Mouse (Mus musculus): ENCODE results near the gene Oprd1.

Oprd1 gene

GRCm38 (mm10) chr4:132080492-132080983, 63.7 kb downstream of the Oprd1 start:
- in situ Hi-C loops (cut with MboI, MseI) = loop anchor here in 1 of 2 experiments (5.0 kb wide), 1 partner anchor 108 kb away; no protein-coding TSS in a partner anchor

GRCm38 (mm10) chr4:132079555-132080275, 64.6 kb downstream of the Oprd1 start:
- in situ Hi-C loops (cut with MboI, MseI) = loop anchor here (5.0 to 10.0 kb wide), 4 partner anchors 97 to 1165 kb away; partner anchors contain the start of genes Laptm5 (in 1 of the 2) and Tmem200b (in 1 of the 2)

- in situ Hi-C loops (cut with MboI, MseI) = loop anchor here in 1 of 2 experiments (5.0 to 10.0 kb wide), 3 partner anchors 96 to 1164 kb away; partner anchors contain the start of genes Laptm5 and Tmem200b
Measured at GRCm38 (mm10) chr4:132078296-132078714, 66.0 kb downstream of the Oprd1 start.

DNA sequence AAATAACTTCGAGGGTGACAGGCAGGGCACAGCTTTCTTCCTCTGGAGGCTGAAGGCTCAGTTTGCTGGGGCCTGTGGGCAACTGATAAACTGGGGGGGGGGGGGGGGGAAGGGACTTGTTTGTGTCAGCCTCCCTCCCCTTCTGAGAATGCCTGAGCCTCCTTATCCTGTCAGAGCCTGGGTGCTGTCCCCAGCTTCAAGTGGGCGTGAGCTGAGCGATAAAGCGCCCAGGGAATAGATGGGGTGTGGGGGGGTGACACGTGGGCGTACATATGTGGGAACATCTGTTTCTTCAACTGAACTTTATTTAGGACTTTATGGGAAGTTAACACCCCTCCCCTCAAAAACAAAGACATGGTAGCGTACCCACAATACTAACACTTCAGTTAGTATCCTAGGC, 66.8 kb downstream of the Oprd1 start:
- in situ Hi-C loops (cut with MboI, MseI) = loop anchor here in 1 of 2 experiments (5.0 to 10.0 kb wide), 3 partner anchors 95 to 1163 kb away; partner anchors contain the start of genes Laptm5 and Tmem200b

DNA sequence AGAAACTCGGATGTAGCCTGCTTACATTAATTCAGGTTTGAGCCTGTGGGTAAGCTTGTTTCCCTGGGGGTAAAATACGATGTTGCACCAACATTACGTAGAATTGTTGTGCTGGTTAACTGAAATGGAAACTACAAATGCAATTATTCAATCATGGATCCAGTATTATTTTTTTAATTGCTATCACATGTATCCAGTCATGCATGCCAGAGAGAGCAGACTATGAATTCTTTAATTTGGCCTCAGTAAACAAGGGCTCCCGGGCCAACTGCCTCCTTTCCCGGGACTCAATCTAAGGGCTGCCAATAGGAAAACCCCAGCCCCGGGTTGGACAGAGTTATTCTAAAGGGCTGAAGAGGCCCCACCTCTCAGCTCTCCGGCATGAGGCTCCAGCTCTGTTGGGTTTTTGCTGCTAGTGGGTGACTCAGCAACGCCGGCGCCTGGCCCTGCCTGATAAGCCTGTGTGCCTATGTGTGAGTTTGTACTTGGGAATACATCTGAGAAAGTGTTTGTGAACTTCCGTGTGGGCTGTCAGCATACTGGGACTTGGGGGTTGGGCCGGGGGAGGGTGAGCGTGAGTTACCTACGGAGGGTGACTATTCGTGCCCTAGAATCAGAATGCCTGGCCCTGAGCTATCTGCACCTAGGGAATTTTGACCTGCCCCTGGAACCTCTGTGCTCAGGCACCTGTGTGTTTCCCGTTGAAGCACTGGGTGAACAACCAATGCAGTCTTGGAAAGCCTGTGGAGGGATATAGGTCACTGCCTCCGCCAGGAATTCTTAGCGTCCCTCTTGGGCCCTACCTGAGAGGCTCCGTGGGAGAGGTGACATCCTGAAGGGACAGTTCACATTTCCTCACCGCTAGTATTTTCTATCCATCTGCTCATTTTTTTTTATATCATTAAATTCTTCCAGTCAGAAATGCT, 67.5 kb downstream of the Oprd1 start:
- in situ Hi-C loops (cut with MboI, MseI) = loop anchor here in 1 of 2 experiments (5.0 to 10.0 kb wide), 3 partner anchors 94 to 1162 kb away; partner anchors contain the start of genes Laptm5 and Tmem200b

GRCm38 (mm10) chr4:132075796-132076195, 68.5 kb downstream of the Oprd1 start:
- in situ Hi-C loops (cut with MboI, MseI) = loop anchor here in 1 of 2 experiments (5.0 to 10.0 kb wide), 3 partner anchors 93 to 1161 kb away; partner anchors contain the start of genes Laptm5 and Tmem200b

- in situ Hi-C loops (cut with MboI, MseI) = loop anchor here (5.0 to 25.0 kb wide), 4 partner anchors 93 to 1163 kb away; partner anchors contain the start of genes Laptm5 (in 2 of the 2) and Tmem200b (in 1 of the 2)
Measured at GRCm38 (mm10) chr4:132074933-132075769, 69.1 kb downstream of the Oprd1 start, which contains the start of gene Epb41. TSS of gene Epb41 (minus strand) at chr4:132075321.

GRCm38 (mm10) chr4:132074077-132074932, 70.0 kb downstream of the Oprd1 start, which contains the start of gene Gm10300:
TSS of gene Gm10300 (plus strand) at chr4:132074697.
- in situ Hi-C loops (cut with MboI, MseI) = loop anchor here (10.0 to 25.0 kb wide), 2 partner anchors 1160 to 1162 kb away; partner anchors contain the start of gene Laptm5 (in 2 of the 2)

DNA sequence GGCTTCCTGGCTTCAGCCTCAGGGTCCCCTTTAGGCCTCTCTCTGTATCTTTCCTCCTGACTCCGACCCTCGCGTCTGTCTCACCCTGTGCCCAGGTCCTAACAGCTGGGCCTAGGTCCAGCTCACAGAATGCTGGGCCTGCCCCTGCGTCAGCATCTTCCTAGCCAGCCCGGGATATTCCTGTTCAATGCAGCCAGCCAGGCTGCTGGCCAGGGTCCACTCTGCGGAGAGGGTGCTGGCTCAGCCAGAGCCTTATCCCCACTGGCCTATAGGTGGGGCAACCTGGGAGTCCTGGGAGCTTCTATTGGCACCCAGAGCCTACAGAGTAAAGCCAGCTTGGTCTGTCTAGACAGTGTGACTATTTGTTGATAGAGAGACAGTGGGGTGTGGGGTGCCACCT, 71.3 kb downstream of the Oprd1 start:
- in situ Hi-C loops (cut with MboI, MseI) = loop anchor here (10.0 to 25.0 kb wide), 2 partner anchors 1158 to 1161 kb away; partner anchors contain the start of gene Laptm5 (in 2 of the 2)

DNA sequence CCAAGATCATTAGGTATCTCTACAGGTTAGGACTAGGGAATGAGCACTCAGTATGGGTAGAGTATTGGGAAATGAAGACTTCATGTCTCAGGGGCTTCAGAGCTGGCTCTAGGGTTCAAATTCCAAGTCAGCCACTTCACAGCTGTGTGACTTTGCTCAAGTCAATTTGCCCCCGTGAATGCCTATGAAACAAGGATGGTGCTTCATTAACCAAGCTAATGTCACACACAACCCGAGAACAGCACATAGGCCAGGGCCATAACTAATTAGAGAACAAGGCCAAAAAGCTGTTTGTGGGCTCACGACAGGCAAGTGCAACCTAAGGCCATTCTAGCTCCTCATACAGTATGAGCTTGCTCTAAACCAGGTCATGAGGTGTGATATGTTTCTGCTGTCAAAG, 72.1 kb downstream of the Oprd1 start:
- in situ Hi-C loops (cut with MboI, MseI) = loop anchor here (10.0 to 25.0 kb wide), 2 partner anchors 1157 to 1160 kb away; partner anchors contain the start of gene Laptm5 (in 2 of the 2)

DNA sequence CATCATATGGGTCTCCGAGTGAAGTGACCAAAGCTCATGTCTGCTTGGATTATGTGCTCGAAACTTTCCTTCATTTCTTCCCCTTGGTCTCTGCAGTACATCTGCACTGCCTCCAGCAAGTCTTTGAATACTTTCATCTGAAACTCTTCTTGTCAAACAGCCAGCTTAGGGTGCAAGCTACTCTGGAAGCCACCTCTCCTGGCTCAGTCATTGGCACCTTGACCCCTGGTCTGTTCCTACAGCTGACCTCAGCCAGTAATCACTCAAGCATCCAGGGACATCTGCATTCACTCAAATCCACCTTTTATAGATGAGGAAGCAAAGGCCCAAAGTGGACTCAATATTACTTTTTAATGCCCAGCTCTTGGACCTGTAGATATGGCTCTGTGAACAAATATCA, 72.6 kb downstream of the Oprd1 start:
- in situ Hi-C loops (cut with MboI, MseI) = loop anchor here (10.0 to 25.0 kb wide), 2 partner anchors 1157 to 1159 kb away; partner anchors contain the start of gene Laptm5 (in 2 of the 2)

GRCm38 (mm10) chr4:132067938-132068235, 76.4 kb downstream of the Oprd1 start:
- in situ Hi-C loops (cut with MboI, MseI) = loop anchor here in 1 of 2 experiments (25.0 kb wide), 1 partner anchor 1156 kb away; the partner anchor contains the start of gene Laptm5

- in situ Hi-C loops (cut with MboI, MseI) = loop anchor here in 1 of 2 experiments (25.0 kb wide), 1 partner anchor 1155 kb away; the partner anchor contains the start of gene Laptm5
Measured at GRCm38 (mm10) chr4:132067112-132067937, 77.0 kb downstream of the Oprd1 start.

GRCm38 (mm10) chr4:132066101-132066773, 78.0 kb downstream of the Oprd1 start:
- in situ Hi-C loops (cut with MboI, MseI) = loop anchor here in 1 of 2 experiments (25.0 kb wide), 1 partner anchor 1154 kb away; the partner anchor contains the start of gene Laptm5

GRCm38 (mm10) chr4:132065578-132065977, 78.7 kb downstream of the Oprd1 start:
- in situ Hi-C loops (cut with MboI, MseI) = loop anchor here in 1 of 2 experiments (25.0 kb wide), 1 partner anchor 1153 kb away; the partner anchor contains the start of gene Laptm5

DNA sequence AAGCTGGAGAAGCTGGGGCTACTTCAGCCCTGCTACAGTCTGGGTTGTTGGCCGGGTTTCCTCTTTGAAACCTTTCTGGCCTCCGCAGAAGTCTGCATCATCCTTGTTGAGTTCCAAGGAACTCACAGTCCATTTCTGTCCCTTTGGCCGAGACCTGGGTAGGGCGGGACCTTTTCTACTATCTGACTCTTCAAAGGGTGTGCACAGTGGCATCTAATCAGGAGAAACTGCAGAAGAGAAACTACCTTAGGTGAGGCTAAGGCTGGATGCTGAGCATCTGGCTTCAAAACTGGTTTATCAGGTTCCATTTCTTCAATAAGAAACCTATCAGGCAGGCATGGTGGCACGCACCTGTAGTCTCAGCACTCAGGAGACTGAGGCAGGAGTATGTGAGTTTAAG, 79.7 kb downstream of the Oprd1 start:
- in situ Hi-C loops (cut with MboI, MseI) = loop anchor here in 1 of 2 experiments (25.0 kb wide), 1 partner anchor 1152 kb away; the partner anchor contains the start of gene Laptm5
